ENCODE assay signal across 24 mouse cellular contexts in the genomic region with DNA sequence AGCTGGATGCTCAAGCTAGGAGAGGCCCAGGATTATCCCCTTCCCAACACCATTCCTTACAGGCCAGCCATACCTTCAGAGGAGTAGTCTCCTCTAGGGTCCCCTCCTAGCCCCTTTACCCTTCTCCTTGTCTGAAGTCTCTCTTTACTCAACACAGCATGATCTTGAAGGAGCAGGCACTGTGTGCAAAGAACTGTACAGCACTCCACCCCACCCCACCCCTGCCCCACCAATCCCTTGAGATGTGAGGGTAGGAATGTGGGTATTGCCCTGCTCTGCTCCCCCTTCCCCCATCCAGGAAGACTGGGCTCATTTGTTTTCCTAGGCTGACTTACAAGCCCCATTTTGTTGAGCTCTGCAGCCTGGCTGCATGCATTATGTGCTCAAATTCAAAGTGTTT. TPM values are rescaled to one million over a fixed set of nuclear protein-coding genes. Genes with fewer than 3 reads are reported as not detected.
DNase-seq lines count a peak whose midpoint lies in the region; ATAC-seq and TF ChIP-seq lines count a peak whose summit lies in the region.
"Had no signal": no experiment of that assay in that cellular context is flagged by ENCODE, and none has a peak within 500 bp of the region (broad histone marks: within the 10 kb centered on the region; RNA-seq: fewer than 3 reads in every experiment).

No protein-coding gene starts in this region.

- no peaks in the 10 kb centered on the region for H3K9me3 ChIP-seq in lung, embryonic 16.5 days (ENCODE audit: control insufficient read depth, low read length)
- no peaks in the 10 kb centered on the region for H3K9me3 ChIP-seq in midbrain, postnatal 0 days (ENCODE audit: low read length)
- H3K9me3 ChIP-seq: embryonic facial prominence, embryonic 12.5 days; forebrain, embryonic 10.5 days; forebrain, embryonic 12.5 days had no signal

- peaks cover 6% of the 10 kb centered on the region; the same call in 1 of the 2 replicates for H3K4me1 ChIP-seq in lung, embryonic 16.5 days (replicated peaks; ENCODE audit: control insufficient read depth, insufficient read depth, low read length)
- H3K4me1 ChIP-seq in lung, adult 2 months (ENCODE audit: control insufficient read depth, insufficient read depth, low read length): peaks cover 6% of the 10 kb centered on the region; the same call in 1 of the 2 replicates
- H3K4me1 ChIP-seq in midbrain, postnatal 0 days (ENCODE audit: insufficient read depth, low read length): no peaks in the 10 kb centered on the region
- H3K4me1 ChIP-seq: embryonic facial prominence, embryonic 12.5 days; forebrain, embryonic 10.5 days; forebrain, embryonic 12.5 days had no signal

- TF ChIP-seq POLR2A in lung, adult 2 months (IDR thresholded peaks at IDR 0.05; ENCODE audit: borderline replicate concordance, extremely low read depth, low read depth, low read length): no peak

- H3K4me2 ChIP-seq in lung, embryonic 16.5 days (ENCODE audit: low read depth, low read length): no peak overlapping the region
- no peak overlapping the region for H3K4me2 ChIP-seq in midbrain, postnatal 0 days (ENCODE audit: low read depth, low read length, poor library complexity, severe bottlenecking)
- H3K4me2 ChIP-seq: embryonic facial prominence, embryonic 12.5 days; forebrain, embryonic 12.5 days had no signal

- no peak overlapping the region for H3K27ac ChIP-seq in lung, embryonic 16.5 days (ENCODE audit: low read length)
- no peak overlapping the region for H3K27ac ChIP-seq in midbrain, postnatal 0 days (ENCODE audit: low read depth, low read length)
- H3K27ac ChIP-seq: embryonic facial prominence, embryonic 12.5 days; forebrain, embryonic 10.5 days; forebrain, embryonic 12.5 days had no signal

- no peaks in the 10 kb centered on the region for H3K27me3 ChIP-seq in lung, embryonic 16.5 days (ENCODE audit: control insufficient read depth, insufficient read depth, low read depth, low read length)
- H3K27me3 ChIP-seq in midbrain, postnatal 0 days (ENCODE audit: insufficient read depth, low read length): no peaks in the 10 kb centered on the region
- H3K27me3 ChIP-seq: embryonic facial prominence, embryonic 12.5 days; forebrain, embryonic 12.5 days had no signal

- DNase-seq in lung, adult 2 months: no peak
- DNase-seq in lung, postnatal 36 days: peak; percentile 33
- DNase-seq in lung, postnatal 14 days: no peak
- DNase-seq in midbrain, postnatal 0 days (ENCODE audit: low spot score): no peak
- DNase-seq: adrenal gland, adult 2 months; adrenal gland, postnatal 10 days; adrenal gland, postnatal 25 days; cerebellum, adult 11 months; cerebellum, adult 18-20 months; cerebellum, adult 8-10 months; cerebellum, adult 9-11 months; cerebellum, postnatal 14 days; cerebellum, postnatal 36 days; embryo, embryonic 11 days had no signal

- peaks cover 14% of the 10 kb centered on the region for H3K36me3 ChIP-seq in lung, embryonic 16.5 days (ENCODE audit: control insufficient read depth, insufficient read depth, low read length)
- peaks cover 20% of the 10 kb centered on the region for H3K36me3 ChIP-seq in midbrain, postnatal 0 days (ENCODE audit: insufficient read depth, low read length)

- no peak overlapping the region for H3K4me3 ChIP-seq in lung, embryonic 16.5 days (ENCODE audit: low read length)
- H3K4me3 ChIP-seq in lung, adult 2 months (replicated peaks; ENCODE audit: extremely low read depth, low read depth, low read length): no peak overlapping the region
- H3K4me3 ChIP-seq in midbrain, postnatal 0 days (ENCODE audit: low read depth, low read length): no peak overlapping the region
- H3K4me3 ChIP-seq: embryonic facial prominence, embryonic 12.5 days; erythroblast, embryonic 14.5 days; forebrain, embryonic 10.5 days; forebrain, embryonic 12.5 days had no signal

- no peak overlapping the region for H3K9ac ChIP-seq in lung, embryonic 16.5 days (ENCODE audit: low read length)
- H3K9ac ChIP-seq in midbrain, postnatal 0 days (replicated peaks; ENCODE audit: low read length, poor library complexity, severe bottlenecking): no peak overlapping the region
- H3K9ac ChIP-seq: embryonic facial prominence, embryonic 12.5 days; forebrain, embryonic 12.5 days had no signal

- TF ChIP-seq CTCF in lung, adult 2 months (IDR thresholded peaks at IDR 0.05; ENCODE audit: insufficient read depth, low read length): no peak
- TF ChIP-seq CTCF in midbrain, postnatal 0 days (IDR thresholded peaks at IDR 0.05): no peak

- ATAC-seq in lung, embryonic 16.5 days (ENCODE audit: low read depth): peak; percentile 61
- no peak for ATAC-seq in midbrain, postnatal 0 days (ENCODE audit: low FRiP score)
- ATAC-seq: forebrain, embryonic 14.5 days; forebrain, embryonic 16.5 days had no signal

RNA-seq across cellular contexts. Expression of a gene that starts 8.6 kb away (rescaled TPM):
- polyA plus RNA-seq in lung, embryonic 16.5 days (2015; fragmentation: Nextera tagmentation; extraction: Ambion mirVana): 74.6 and 76.4 TPM in 2 replicates
- 253 and 404 TPM in 2 replicates for polyA plus RNA-seq in lung, adult 2 months (2012; rRNA removed)
- total RNA-seq in midbrain, postnatal 0 days (2014; rRNA removed): 72.5 and 76.7 TPM in 2 replicates
- polyA plus RNA-seq in midbrain, postnatal 0 days (2015; fragmentation: Nextera tagmentation; extraction: Ambion mirVana): 85.4 and 86.9 TPM in 2 replicates

RNA-seq across cellular contexts. Expression of a gene that starts 8.7 kb away (rescaled TPM):
- polyA plus RNA-seq in lung, embryonic 16.5 days (2015; fragmentation: Nextera tagmentation; extraction: Ambion mirVana): 120 and 123 TPM in 2 replicates
- polyA plus RNA-seq in lung, adult 2 months (2012; rRNA removed): 57.4 and 80.6 TPM in 2 replicates
- total RNA-seq in midbrain, postnatal 0 days (2014; rRNA removed): 21.4 and 36.7 TPM in 2 replicates
- polyA plus RNA-seq in midbrain, postnatal 0 days (2015; fragmentation: Nextera tagmentation; extraction: Ambion mirVana): 59.3 and 61.1 TPM in 2 replicates

RNA-seq across cellular contexts. Expression of a gene that starts 46.4 kb away (rescaled TPM):
- 3.1 and 5.4 TPM in 2 replicates for polyA plus RNA-seq in lung, embryonic 16.5 days (2015; fragmentation: Nextera tagmentation; extraction: Ambion mirVana)
- polyA plus RNA-seq in lung, adult 2 months (2012; rRNA removed): 151 and 180 TPM in 2 replicates
- total RNA-seq in midbrain, postnatal 0 days (2014; rRNA removed): 1.3 TPM in 2 replicates
- 3.7 and 4.9 TPM in 2 replicates for polyA plus RNA-seq in midbrain, postnatal 0 days (2015; fragmentation: Nextera tagmentation; extraction: Ambion mirVana)
- total RNA-seq: common myeloid progenitor, adult 5-6 weeks; ES-E14; MEL had no signal
- polyA plus RNA-seq: erythroblast, embryonic 14.5 days; forebrain, embryonic 10.5 days had no signal

Comparison
In these comparisons a context has a peak if more than half of its experiments do, and no peak if none do; other contexts are left out.
1. RNA of a gene that starts 46.4 kb away (polyA plus RNA-seq): 151 to 180 TPM in lung, adult 2 months; 3.7 to 4.9 TPM in midbrain, postnatal 0 days and 3.1 to 5.4 TPM in lung, embryonic 16.5 days; every median in the first group is over 10 times any median in the second.